Mouse (Mus musculus) heart, adult 11 months (tissue): ENCODE measurements around the gene Fbxw16.
"Not testable (repeated sequence)": the region's sequence is repeated elsewhere in the genome, so short reads cannot be mapped to it uniquely, and the experiment has no call there.

Source experiments
- DNase-seq: peaks from one replicate; pipeline ENCODE4 v3.0.0; 2022

Gene Fbxw16

DNA sequence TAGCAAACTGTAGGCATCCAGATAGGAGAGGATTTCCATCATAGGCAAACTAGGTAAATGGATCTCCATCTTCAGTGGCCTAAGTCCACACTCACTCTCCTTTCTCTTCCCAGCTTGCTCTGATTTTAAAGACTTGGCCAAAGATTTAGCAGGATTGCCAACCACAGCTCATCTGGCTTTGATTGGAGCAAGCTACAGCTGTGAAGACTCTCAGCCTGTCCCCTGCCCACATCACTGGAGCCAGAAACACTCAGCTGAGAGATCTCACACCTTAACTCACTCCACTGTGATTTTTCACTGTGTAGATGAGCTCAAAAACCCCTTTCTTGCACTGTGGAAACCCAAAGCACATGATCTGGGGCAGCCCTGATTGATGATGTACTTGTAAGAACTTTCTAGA lies at the start of gene Fbxw16:
Fbxw16 (minus strand) TSS at position 101 of the 400 bp plus-strand sequence.
- no peak for DNase-seq

- DNase-seq, result not testable (repeated sequence)
These were observed 46.8 kb upstream of the Fbxw16 start, which contains the start of gene Fbxw19 for GRCm38 (mm10) chr9:109495775-109496174. TSS of gene Fbxw19 (minus strand) at chr9:109495875.

- DNase-seq, result no peak
These were observed 16.0 kb downstream of the Fbxw16 start for GRCm38 (mm10) chr9:109432956-109433355.

- not testable (repeated sequence) for DNase-seq
These were observed 44.7 kb downstream of the Fbxw16 start, which contains the start of gene Fbxw22 for GRCm38 (mm10) chr9:109404196-109404595. TSS of gene Fbxw22 (minus strand) at chr9:109404296.
